Mouse (Mus musculus): Measurements from ENCODE around the gene Cnot9. TPM values are rescaled to one million over a fixed set of nuclear protein-coding genes. Genes with fewer than 3 reads are reported as not detected.

Gene Cnot9
- polyA plus RNA-seq, 1 experiment from 2014 or later, result 60.5 TPM

DNA sequence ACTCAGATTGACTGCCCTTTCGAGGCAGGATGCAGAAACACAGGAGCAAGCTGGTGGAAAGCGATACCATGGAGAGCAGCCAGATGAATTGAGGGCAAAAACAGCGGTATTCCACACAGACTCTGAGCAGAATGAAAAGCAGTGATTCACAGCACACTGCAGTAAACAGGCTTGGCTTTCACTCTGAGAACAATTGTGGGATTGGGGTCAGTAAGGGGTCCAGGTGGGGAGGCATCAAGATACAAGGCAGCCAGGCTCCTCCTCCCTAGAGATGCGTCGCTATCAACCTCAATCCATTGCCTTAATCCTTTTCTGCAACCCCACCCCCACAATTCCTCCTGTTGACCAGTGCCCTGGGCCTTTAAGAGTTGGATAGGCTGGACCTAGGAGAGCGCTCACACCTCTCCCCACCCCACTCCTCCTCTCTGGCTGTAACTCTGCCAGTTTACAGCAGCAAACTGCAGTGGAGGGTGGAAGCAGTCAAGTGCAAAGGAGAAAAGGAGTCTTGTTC, 36.6 kb downstream of the Cnot9 start, which contains the start of gene Plcd4:
Plcd4 (plus strand) TSS at position 438 of the 511 bp plus-strand sequence.
- Histone ChIP-seq H3K27ac (no peak within 1 kb of the TSS), H3K4me3 (no peak within 1 kb of the TSS), H3K4me2 (replicated peaks) (peak within 1 kb of the TSS; percentile 41), H3K9ac (peak within 1 kb of the TSS; percentile 4; the same call in 1 of the 2 replicates), H3K27me3 (replicated peaks) (no peaks in the 10 kb centered on the region), H3K36me3 (no peaks in the 10 kb centered on the region), H3K4me1 (peaks cover 7% of the 10 kb centered on the region; the same call in 1 of the 2 replicates), H3K9me3 (no peaks in the 10 kb centered on the region)
- ATAC-seq (ENCODE audit: low FRiP score, low read depth), result peak; percentile 29; the same call in 1 of the 2 replicates
- WGBS, result 3% methylated on average over 6 of the region's 6 CpGs

DNA sequence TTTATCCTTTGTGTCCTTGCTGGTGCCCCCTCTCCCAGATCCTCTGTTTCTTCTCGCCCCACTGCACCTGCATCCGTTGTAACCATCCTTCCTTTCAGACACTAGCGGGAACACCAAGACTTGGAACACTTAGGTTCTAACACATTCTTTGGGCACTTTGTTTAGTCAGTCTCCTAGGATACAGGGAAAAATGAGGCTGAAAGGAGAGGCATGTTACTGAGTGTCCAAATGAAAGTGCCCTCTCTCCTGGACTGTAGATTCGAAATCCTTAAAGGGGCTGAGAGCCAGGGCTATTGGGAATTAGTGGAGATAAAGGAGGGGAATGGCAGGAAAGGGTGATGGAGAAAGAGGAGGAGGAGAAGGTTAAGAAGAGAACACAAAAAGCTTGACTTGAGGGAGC, 38.3 kb downstream of the Cnot9 start, which contains the start of gene Usp37:
Usp37 (minus strand) TSS at position 101 of the 400 bp plus-strand sequence.
- Histone ChIP-seq H3K4me3 (no peak within 1 kb of the TSS), H3K4me1 (peaks cover 7% of the 10 kb centered on the region; the same call in 1 of the 2 replicates), H3K9me3 (no peaks in the 10 kb centered on the region), H3K27ac (no peak within 1 kb of the TSS), H3K9ac (no peak within 1 kb of the TSS), H3K4me2 (replicated peaks) (peak within 1 kb of the TSS; percentile 41; the same call in 1 of the 2 replicates), H3K27me3 (replicated peaks) (no peaks in the 10 kb centered on the region), H3K36me3 (no peaks in the 10 kb centered on the region)
- no peak for ATAC-seq (ENCODE audit: low FRiP score, low read depth)
- WGBS, result 35% methylated on average over 4 of the region's 4 CpGs

- H3K4me3 ChIP-seq, result no peak overlapping the region
- no peaks in the 10 kb centered on the region for H3K27me3 ChIP-seq (replicated peaks)
- no peak overlapping the region for H3K9ac ChIP-seq
- H3K4me2 ChIP-seq (replicated peaks), result no peak overlapping the region
- H3K27ac ChIP-seq, result no peak overlapping the region
- H3K4me1 ChIP-seq, result no peaks in the 10 kb centered on the region
- no peaks in the 10 kb centered on the region for H3K9me3 ChIP-seq
- ATAC-seq (ENCODE audit: low FRiP score, low read depth), result no peak
- 81% methylated on average over 5 of the region's 5 CpGs for WGBS
- peaks cover 8% of the 10 kb centered on the region for H3K36me3 ChIP-seq
These were observed 53.2 kb downstream of the Cnot9 start for GRCm38 (mm10) chr1:74559061-74559460.

DNA sequence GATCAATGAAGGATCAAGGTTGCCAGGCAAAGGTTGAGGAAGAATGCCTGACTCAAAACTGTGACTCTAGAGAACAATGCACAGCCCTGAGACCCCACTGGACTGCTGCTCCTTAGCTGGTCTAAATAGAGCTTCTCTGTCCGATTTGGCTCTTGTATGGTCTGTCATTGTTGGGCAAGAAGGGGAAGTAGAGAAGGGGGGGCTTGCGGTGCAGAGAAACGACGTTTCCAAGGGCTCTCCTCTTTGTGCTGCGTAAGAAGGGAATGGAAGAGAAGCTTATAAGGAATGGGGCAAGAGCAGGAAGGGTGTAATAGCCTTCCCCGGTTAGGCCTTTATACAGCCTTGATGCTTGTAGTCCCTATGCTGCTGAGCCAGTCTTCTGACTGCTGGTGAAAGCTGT, 60.0 kb downstream of the Cnot9 start:
- H3K4me2 ChIP-seq (replicated peaks), result no peak overlapping the region
- ATAC-seq (ENCODE audit: low FRiP score, low read depth), result no peak
- peaks cover 69% of the 10 kb centered on the region for H3K36me3 ChIP-seq
- no peaks in the 10 kb centered on the region for H3K4me1 ChIP-seq
- 79% methylated on average over 6 of the region's 6 CpGs for WGBS
- no peaks in the 10 kb centered on the region for H3K9me3 ChIP-seq
- H3K9ac ChIP-seq, result no peak overlapping the region
- no peak overlapping the region for H3K27ac ChIP-seq
- H3K27me3 ChIP-seq (replicated peaks), result no peaks in the 10 kb centered on the region
- H3K4me3 ChIP-seq, result no peak overlapping the region

- Histone ChIP-seq H3K27ac (no peak overlapping the region), H3K27me3 (replicated peaks) (no peaks in the 10 kb centered on the region), H3K4me2 (replicated peaks) (no peak overlapping the region), H3K9me3 (no peaks in the 10 kb centered on the region), H3K9ac (no peak overlapping the region), H3K36me3 (peaks cover 88% of the 10 kb centered on the region), H3K4me1 (no peaks in the 10 kb centered on the region), H3K4me3 (no peak overlapping the region)
- ATAC-seq (ENCODE audit: low FRiP score, low read depth), result no peak
- WGBS, result 92% methylated on average over 29 of the region's 29 CpGs
These were observed 64.2 kb downstream of the Cnot9 start for GRCm38 (mm10) chr1:74569739-74570719.

Other genes with a start within 250 kb of the Cnot9 start
- 0.19 TPM in 1 of 2 replicates, not detected in the other for gene Gpbar1, start 227.5 kb upstream of the Cnot9 start, polyA plus RNA-seq (2016; fragmentation: Nextera tagmentation; extraction: Ambion mirVana)
- gene Aamp, start 221.3 kb upstream of the Cnot9 start, polyA plus RNA-seq (2016; fragmentation: Nextera tagmentation; extraction: Ambion mirVana), result 189 and 196 TPM in 2 replicates
- 96.1 and 104 TPM in 2 replicates for gene Pnkd, start 221.1 kb upstream of the Cnot9 start, polyA plus RNA-seq (2016; fragmentation: Nextera tagmentation; extraction: Ambion mirVana)
- 9.0 and 9.5 TPM in 2 replicates for gene Tmbim1, start 200.4 kb upstream of the Cnot9 start, polyA plus RNA-seq (2016; fragmentation: Nextera tagmentation; extraction: Ambion mirVana)
- 0.25 and 0.75 TPM in 2 replicates for gene Catip, start 143.9 kb upstream of the Cnot9 start, polyA plus RNA-seq (2016; fragmentation: Nextera tagmentation; extraction: Ambion mirVana)
- 2.1 and 4.1 TPM in 2 replicates for gene Slc11a1, start 130.9 kb upstream of the Cnot9 start, polyA plus RNA-seq (2016; fragmentation: Nextera tagmentation; extraction: Ambion mirVana)
- 29.9 and 31.3 TPM in 2 replicates for gene Ctdsp1, start 114.5 kb upstream of the Cnot9 start, polyA plus RNA-seq (2016; fragmentation: Nextera tagmentation; extraction: Ambion mirVana)
- 0.15 and 0.17 TPM in 2 replicates for gene Vil1, start 96.7 kb upstream of the Cnot9 start, polyA plus RNA-seq (2016; fragmentation: Nextera tagmentation; extraction: Ambion mirVana)
- 2.2 and 2.9 TPM in 2 replicates for gene Plcd4, start 36.8 kb downstream of the Cnot9 start, polyA plus RNA-seq (2016; fragmentation: Nextera tagmentation; extraction: Ambion mirVana)
- gene Usp37, start 38.2 kb downstream of the Cnot9 start, polyA plus RNA-seq (2016; fragmentation: Nextera tagmentation; extraction: Ambion mirVana), result 30.2 and 33.1 TPM in 2 replicates
- 8.5 and 10.3 TPM in 2 replicates for gene Zfp142, start 82.2 kb downstream of the Cnot9 start, polyA plus RNA-seq (2016; fragmentation: Nextera tagmentation; extraction: Ambion mirVana)
- 17.3 and 19.4 TPM in 2 replicates for gene Bcs1l, start 82.2 kb downstream of the Cnot9 start, polyA plus RNA-seq (2016; fragmentation: Nextera tagmentation; extraction: Ambion mirVana)
- gene Rnf25, start 95.3 kb downstream of the Cnot9 start, polyA plus RNA-seq (2016; fragmentation: Nextera tagmentation; extraction: Ambion mirVana), result 35.5 and 37.8 TPM in 2 replicates
- 22.8 and 22.9 TPM in 2 replicates for gene Stk36, start 95.4 kb downstream of the Cnot9 start, polyA plus RNA-seq (2016; fragmentation: Nextera tagmentation; extraction: Ambion mirVana)
- gene Ttll4, start 155.7 kb downstream of the Cnot9 start, polyA plus RNA-seq (2016; fragmentation: Nextera tagmentation; extraction: Ambion mirVana), result 25.8 and 28.5 TPM in 2 replicates
- 3.9 and 6.3 TPM in 2 replicates for gene Cyp27a1, start 207.5 kb downstream of the Cnot9 start, polyA plus RNA-seq (2016; fragmentation: Nextera tagmentation; extraction: Ambion mirVana)
- 0.10 and 0.40 TPM in 2 replicates for gene Prkag3, start 243.2 kb downstream of the Cnot9 start, polyA plus RNA-seq (2016; fragmentation: Nextera tagmentation; extraction: Ambion mirVana)